Mouse (Mus musculus) midbrain, embryonic 11.5 days (tissue): Measurements from ENCODE around the gene Pxmp4. TPM values are rescaled to one million over a fixed set of nuclear protein-coding genes. Genes with fewer than 3 reads are reported as not detected.
A peak's percentile ranks its signal among the peaks of the same experiment; 100 is the strongest.

ENCODE experiments used
- ATAC-seq: fragments of 200-750 bp; cut with Nextera tagmentation; 2 replicates; pipeline ENCODE4 v1.8.0; 2017; ENCODE audit warnings: moderate TSS enrichment, moderate library complexity; ENCODE audit not compliant: low FRiP score
- DNase-seq: peaks from one replicate; pipeline ENCODE4 v3.0.0; 2015; ENCODE audit warnings: low spot score; ENCODE audit errors: missing footprints
- H3K27ac ChIP-seq: fragments of 300-500 bp; sonication (generic); 2 replicates; pipeline ENCODE4 v1.5.1; 2014; ENCODE audit warnings: low read depth, low read length
- H3K27me3 ChIP-seq: fragments of 300-500 bp; sonication (generic); 2 replicates; pipeline ENCODE4 v1.6.1; 2014; ENCODE audit warnings: mild to moderate bottlenecking, low read length, moderate library complexity, mixed read lengths; ENCODE audit not compliant: control insufficient read depth, insufficient read depth
- H3K36me3 ChIP-seq: fragments of 300-500 bp; sonication (generic); 2 replicates; pipeline ENCODE4 v1.6.1; 2014; ENCODE audit warnings: mild to moderate bottlenecking, low read length, moderate library complexity, mixed read lengths; ENCODE audit not compliant: control insufficient read depth, insufficient read depth
- H3K4me1 ChIP-seq: fragments of 300-500 bp; sonication (generic); 2 replicates; pipeline ENCODE4 v1.6.1; 2014; ENCODE audit warnings: low read length; ENCODE audit not compliant: control insufficient read depth, insufficient read depth
- H3K4me2 ChIP-seq: fragments of 300-500 bp; sonication (generic); 2 replicates; pipeline ENCODE4 v1.6.1; 2014; ENCODE audit warnings: mild to moderate bottlenecking, moderate library complexity
- H3K4me3 ChIP-seq: fragments of 300-500 bp; sonication (generic); 2 replicates; pipeline ENCODE4 v1.5.1; 2014; ENCODE audit warnings: low read depth, low read length
- H3K9ac ChIP-seq: fragments of 300-500 bp; sonication (generic); 2 replicates; pipeline ENCODE4 v1.6.1; 2014; ENCODE audit warnings: low read length
- H3K9me3 ChIP-seq: fragments of 300-500 bp; sonication (generic); 2 replicates; pipeline ENCODE4 v1.6.1; 2016; ENCODE audit warnings: low read length; ENCODE audit not compliant: control insufficient read depth
- WGBS: fragments of 180-500 bp; shearing (Covaris S2); extraction: QIAGEN DNeasy Blood & Tissue Kit; methylation state at CpG from one replicate; pipeline ENCODE4 v1.1.7; 2014; 5-methylcytosine and 5-hydroxymethylcytosine counted together
- polyA plus RNA-seq: library from polyadenylated mRNA; unstranded; fragments of >200 nt; fragmentation: Nextera tagmentation; extraction: Ambion mirVana; gene quantifications from 2 replicates; pipeline ENCODE4 v1.2.1, GENCODE M21; 2014

Gene Pxmp4
- polyA plus RNA-seq, 1 experiment from 2014 or later: 14.1 TPM

DNA sequence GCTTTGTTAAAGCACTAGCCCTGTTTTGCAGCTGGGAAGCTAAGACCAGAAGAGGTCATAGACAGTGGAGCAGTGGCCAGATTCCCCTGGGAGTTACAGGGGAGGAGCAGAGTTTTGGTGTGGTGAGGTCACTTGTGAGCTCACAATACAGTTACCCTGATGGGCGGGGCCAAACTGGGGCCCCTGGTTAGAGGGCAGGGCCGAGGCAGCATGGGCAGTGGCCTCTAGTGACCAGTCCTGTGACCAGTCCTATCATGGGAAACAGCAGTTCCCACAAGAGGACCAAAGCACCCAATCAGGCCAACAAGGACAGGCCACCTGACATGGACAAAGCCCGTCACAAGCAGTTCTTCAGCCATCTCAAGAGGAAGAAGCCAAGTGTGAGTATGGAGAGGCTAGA, 54.8 kb downstream of the Pxmp4 start:
- Histone ChIP-seq H3K36me3 (peaks cover 3% of the 10 kb centered on the region; the same call in 1 of the 2 replicates), H3K9ac (no peak overlapping the region), H3K4me1 (peaks cover 15% of the 10 kb centered on the region), H3K9me3 (no peaks in the 10 kb centered on the region), H3K27ac (no peak overlapping the region), H3K4me2 (no peak overlapping the region), H3K27me3 (peaks cover 20% of the 10 kb centered on the region), H3K4me3 (no peak overlapping the region)
- no peak for DNase-seq
- ATAC-seq: peak; percentile 8; the same call in 1 of the 2 replicates
- 40% methylated on average over 3 of the region's 3 CpGs for WGBS

DNA sequence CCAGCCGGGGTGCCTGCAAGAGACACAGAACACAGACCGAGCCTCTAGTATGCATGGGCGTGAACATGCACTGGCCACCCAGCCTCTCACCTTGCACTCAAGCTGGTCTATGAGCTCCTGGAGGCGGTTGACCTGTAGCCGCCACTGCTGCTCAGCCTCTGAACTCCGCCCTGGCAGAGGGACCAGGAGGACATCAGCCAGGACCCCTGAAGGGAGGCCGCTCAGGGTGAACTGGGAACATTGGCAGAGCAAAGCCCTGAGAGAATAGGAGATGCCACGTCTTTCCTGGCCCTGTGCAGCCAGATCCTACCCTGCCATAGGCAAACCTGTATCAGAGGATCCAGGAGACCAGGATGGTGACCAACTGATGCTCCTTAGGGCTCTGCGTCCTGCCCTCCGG, 56.8 kb downstream of the Pxmp4 start, which contains the start of gene 1700003F12Rik:
Gene 1700003F12Rik, plus strand, starts transcription at position 375 of the 400 bp plus-strand sequence.
- DNase-seq (no peak), ATAC-seq (no peak)
- Histone ChIP-seq H3K4me2 (no peak within 1 kb of the TSS), H3K36me3 (no peaks in the 10 kb centered on the region), H3K9ac (no peak within 1 kb of the TSS), H3K4me3 (no peak within 1 kb of the TSS), H3K27me3 (peaks cover 16% of the 10 kb centered on the region), H3K4me1 (peaks cover 10% of the 10 kb centered on the region), H3K27ac (no peak within 1 kb of the TSS), H3K9me3 (no peaks in the 10 kb centered on the region)
- WGBS: 91% methylated on average over 10 of the region's 10 CpGs

GRCm38 (mm10) chr2:154543567-154544347, 59.8 kb downstream of the Pxmp4 start:
- H3K4me1 ChIP-seq: 0 out of 2 replicates have a peak, but pooled peaks cover 2% of the 10 kb centered on the region
- DNase-seq: no peak
- H3K4me3 ChIP-seq: no peak overlapping the region
- H3K27me3 ChIP-seq: no peaks in the 10 kb centered on the region
- H3K4me2 ChIP-seq: no peak overlapping the region
- 88% methylated on average over 9 of the region's 9 CpGs for WGBS
- no peaks in the 10 kb centered on the region for H3K36me3 ChIP-seq
- H3K9ac ChIP-seq: no peak overlapping the region
- no peaks in the 10 kb centered on the region for H3K9me3 ChIP-seq
- H3K27ac ChIP-seq: no peak overlapping the region
- ATAC-seq: no peak

DNA sequence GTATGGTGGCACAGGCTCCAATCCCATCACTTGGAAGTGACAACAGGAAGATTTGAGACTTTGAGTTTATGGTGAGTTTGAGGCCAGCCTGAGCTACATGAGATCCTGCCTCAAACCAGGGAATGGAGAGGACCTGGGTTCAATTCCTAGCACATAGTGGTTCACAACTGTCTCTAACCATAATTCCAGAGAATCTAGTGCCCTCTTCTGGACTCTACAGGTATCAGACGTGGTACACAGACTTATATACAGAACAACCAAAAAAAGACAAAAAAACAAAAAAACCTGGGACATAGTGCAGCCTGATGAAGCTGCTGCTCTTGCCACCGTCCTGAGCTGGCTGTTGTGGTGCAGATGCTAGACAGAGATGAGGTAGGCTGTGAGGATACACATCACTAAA, 61.9 kb downstream of the Pxmp4 start:
- 81% methylated on average over 2 of the region's 2 CpGs for WGBS
- Histone ChIP-seq H3K4me2 (no peak overlapping the region), H3K4me1 (no peaks in the 10 kb centered on the region), H3K4me3 (no peak overlapping the region), H3K27me3 (no peaks in the 10 kb centered on the region), H3K36me3 (no peaks in the 10 kb centered on the region), H3K9me3 (no peaks in the 10 kb centered on the region), H3K9ac (no peak overlapping the region), H3K27ac (no peak overlapping the region)
- ATAC-seq (no peak), DNase-seq (no peak)

DNA sequence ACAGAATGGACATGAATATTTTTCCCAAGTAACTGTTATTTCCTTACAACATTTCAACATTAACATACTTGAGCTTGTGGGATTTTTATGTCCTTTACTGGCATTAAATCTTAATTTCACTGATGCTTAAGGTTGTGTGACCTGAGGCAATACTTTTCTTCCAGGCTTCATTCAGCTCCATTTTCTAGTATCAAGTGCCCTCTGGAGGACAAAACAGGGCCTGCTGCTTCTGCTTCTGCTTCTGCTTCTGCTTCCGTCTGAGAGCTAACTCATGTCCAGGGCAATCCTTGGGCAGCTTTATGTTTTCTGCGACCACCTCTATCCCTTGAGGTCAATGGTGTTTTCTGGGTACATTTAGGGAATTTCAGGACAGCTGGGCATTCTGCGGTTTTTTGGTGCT, 63.8 kb downstream of the Pxmp4 start:
- Histone ChIP-seq H3K9me3 (no peaks in the 10 kb centered on the region), H3K27me3 (no peaks in the 10 kb centered on the region), H3K4me1 (no peaks in the 10 kb centered on the region), H3K9ac (no peak overlapping the region), H3K4me3 (no peak overlapping the region), H3K27ac (no peak overlapping the region), H3K36me3 (peaks cover 3% of the 10 kb centered on the region; the same call in 1 of the 2 replicates), H3K4me2 (no peak overlapping the region)
- ATAC-seq: no peak
- peak; percentile 95 for DNase-seq
- 84% methylated on average over 3 of the region's 3 CpGs for WGBS

DNA sequence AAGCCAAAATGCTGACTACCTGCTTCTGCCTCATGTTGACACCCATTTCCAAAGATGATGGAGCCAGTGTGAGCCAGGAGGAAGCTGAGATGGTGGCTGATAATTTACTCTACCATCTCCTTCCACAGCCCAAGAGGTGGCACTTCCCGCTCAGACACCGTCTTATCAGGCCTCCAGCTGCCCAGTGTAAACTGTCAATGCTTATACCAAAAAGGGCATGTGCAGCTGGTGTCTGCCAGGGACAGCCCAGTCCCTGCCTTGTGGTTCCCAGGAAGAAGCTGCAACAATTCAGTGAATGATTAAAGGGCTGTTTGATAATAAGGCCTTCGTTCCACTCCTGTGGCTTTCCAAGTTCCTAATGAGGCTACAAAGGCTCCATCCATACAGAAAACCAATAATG, 64.8 kb downstream of the Pxmp4 start:
- no peak overlapping the region for H3K27ac ChIP-seq
- WGBS: 75% methylated on average over 3 of the region's 3 CpGs
- DNase-seq (no peak), ATAC-seq (no peak)
- no peak overlapping the region for H3K9ac ChIP-seq
- no peaks in the 10 kb centered on the region for H3K27me3 ChIP-seq
- no peaks in the 10 kb centered on the region for H3K4me1 ChIP-seq
- H3K36me3 ChIP-seq: peaks cover 5% of the 10 kb centered on the region; the same call in 1 of the 2 replicates
- no peak overlapping the region for H3K4me2 ChIP-seq
- no peak overlapping the region for H3K4me3 ChIP-seq
- no peaks in the 10 kb centered on the region for H3K9me3 ChIP-seq

DNA sequence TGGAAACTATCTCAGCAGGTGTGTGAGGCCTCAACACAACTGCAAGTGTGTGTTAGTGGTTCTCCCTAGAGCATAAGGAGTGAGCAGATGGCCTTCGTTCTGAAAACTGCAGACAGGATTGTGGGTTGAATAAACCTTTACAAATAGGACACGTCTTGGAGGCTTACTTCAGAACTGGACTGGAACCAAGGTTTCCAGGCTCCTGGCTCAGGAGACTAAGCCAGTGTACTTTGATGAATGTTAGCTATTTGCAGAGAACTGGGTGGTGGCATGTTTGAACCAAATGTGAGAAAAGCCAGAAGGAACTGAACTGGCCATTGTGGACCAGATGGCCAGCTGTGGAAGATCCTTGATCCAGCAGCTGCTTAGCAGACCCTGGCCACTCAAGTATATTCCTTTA, 65.2 kb downstream of the Pxmp4 start:
- peaks cover 5% of the 10 kb centered on the region; the same call in 1 of the 2 replicates for H3K36me3 ChIP-seq
- H3K4me3 ChIP-seq: no peak overlapping the region
- no peaks in the 10 kb centered on the region for H3K9me3 ChIP-seq
- ATAC-seq (no peak), DNase-seq (no peak)
- 75% methylated on average over 2 of the region's 2 CpGs for WGBS
- H3K4me1 ChIP-seq: no peaks in the 10 kb centered on the region
- H3K9ac ChIP-seq: no peak overlapping the region
- no peak overlapping the region for H3K4me2 ChIP-seq
- no peaks in the 10 kb centered on the region for H3K27me3 ChIP-seq
- H3K27ac ChIP-seq: no peak overlapping the region

Other genes starting within 250 kb of the Pxmp4 start
- 15.1 and 18.1 TPM in 2 replicates for gene Cdk5rap1, start 230.7 kb downstream of the Pxmp4 start, polyA plus RNA-seq
- gene Snta1, start 195.6 kb downstream of the Pxmp4 start, polyA plus RNA-seq: 2.0 and 2.3 TPM in 2 replicates
- 75.2 and 76.1 TPM in 2 replicates for gene Cbfa2t2, start 167.2 kb downstream of the Pxmp4 start, polyA plus RNA-seq
- gene 1700003F12Rik, start 56.6 kb downstream of the Pxmp4 start, polyA plus RNA-seq: 2.4 and 2.6 TPM in 2 replicates
- not detected in 2 replicates for gene Actl10, start 51.9 kb downstream of the Pxmp4 start, polyA plus RNA-seq
- gene Necab3, start 44.8 kb downstream of the Pxmp4 start, polyA plus RNA-seq: 6.1 and 6.9 TPM in 2 replicates
- 14.5 and 15.3 TPM in 2 replicates for gene E2f1, start 33.8 kb downstream of the Pxmp4 start, polyA plus RNA-seq
- gene Zfp341, start 9.6 kb upstream of the Pxmp4 start, polyA plus RNA-seq: 0.92 and 1.2 TPM in 2 replicates
- 0.60 and 1.1 TPM in 2 replicates for gene 4930519P11Rik, start 9.7 kb upstream of the Pxmp4 start, polyA plus RNA-seq
- gene Chmp4b, start 48.0 kb upstream of the Pxmp4 start, polyA plus RNA-seq: 12.7 and 14.0 TPM in 2 replicates
- gene Gm14214, start 166.3 kb upstream of the Pxmp4 start, polyA plus RNA-seq: not detected in 2 replicates
- 56.9 and 66.8 TPM in 2 replicates for gene Raly, start 187.4 kb upstream of the Pxmp4 start, polyA plus RNA-seq
- 0.36 and 0.40 TPM in 2 replicates for gene a, start 187.7 kb upstream of the Pxmp4 start, polyA plus RNA-seq